Mouse (Mus musculus) kidney, embryonic 14.5 days (tissue): ENCODE results near the gene Psmc5. TPM values are rescaled to one million over a fixed set of nuclear protein-coding genes. Genes with fewer than 3 reads are reported as not detected.
"Not testable (repeated sequence)": the region's sequence is repeated elsewhere in the genome, so short reads cannot be mapped to it uniquely, and the experiment has no call there.

Source experiments
- ATAC-seq: fragments of 200-750 bp; cut with Nextera tagmentation; 2 replicates; pipeline ENCODE4 v1.8.0; 2017; ENCODE audit warnings: moderate number of reproducible peaks, mild to moderate bottlenecking, moderate TSS enrichment, moderate library complexity; ENCODE audit not compliant: low FRiP score, low TSS enrichment
- H3K27ac ChIP-seq: fragments of 300-500 bp; sonication (generic); 2 replicates; pipeline ENCODE4 v1.5.1; 2014; ENCODE audit warnings: low read depth, mild to moderate bottlenecking, low read length, moderate library complexity, mixed read lengths
- H3K27me3 ChIP-seq: fragments of 300-500 bp; sonication (generic); 2 replicates; pipeline ENCODE4 v1.6.1; 2014; ENCODE audit warnings: mild to moderate bottlenecking, low read length; ENCODE audit not compliant: control insufficient read depth, insufficient read depth
- H3K36me3 ChIP-seq: fragments of 300-500 bp; sonication (generic); 2 replicates; pipeline ENCODE4 v1.6.1; 2014; ENCODE audit warnings: low read length, mixed read lengths; ENCODE audit not compliant: control insufficient read depth, insufficient read depth
- H3K4me1 ChIP-seq: fragments of 300-500 bp; sonication (generic); 2 replicates; pipeline ENCODE4 v1.6.1; 2014; ENCODE audit warnings: low read length, mixed read lengths; ENCODE audit not compliant: control insufficient read depth, insufficient read depth
- H3K4me2 ChIP-seq: fragments of 300-500 bp; sonication (generic); replicated peaks from 2 replicates; pipeline ENCODE4 v1.6.1; 2014; ENCODE audit warnings: low read depth, mild to moderate bottlenecking, low read length
- H3K4me3 ChIP-seq: fragments of 300-500 bp; sonication (generic); 2 replicates; pipeline ENCODE4 v1.5.1; 2014; ENCODE audit warnings: mild to moderate bottlenecking, low read length
- H3K9ac ChIP-seq: fragments of 300-500 bp; sonication (generic); 2 replicates; pipeline ENCODE4 v1.6.1; 2014; ENCODE audit warnings: low read depth, mild to moderate bottlenecking, low read length, moderate library complexity
- H3K9me3 ChIP-seq: fragments of 300-500 bp; sonication (generic); 2 replicates; pipeline ENCODE4 v1.6.1; 2016; ENCODE audit warnings: low read length; ENCODE audit not compliant: control insufficient read depth
- WGBS: fragments of 180-500 bp; shearing (Covaris S2); extraction: QIAGEN DNeasy Blood & Tissue Kit; methylation state at CpG from one replicate; pipeline ENCODE4 v1.1.7; 2014; 5-methylcytosine and 5-hydroxymethylcytosine counted together
- polyA plus RNA-seq: library from polyadenylated mRNA; unstranded; fragments of >200 nt; fragmentation: Nextera tagmentation; extraction: Ambion mirVana; gene quantifications from 2 replicates; pipeline ENCODE4 v1.2.1, GENCODE M21; 2014

The Psmc5 gene
- polyA plus RNA-seq = 303 and 334 TPM in 2 replicates

DNA sequence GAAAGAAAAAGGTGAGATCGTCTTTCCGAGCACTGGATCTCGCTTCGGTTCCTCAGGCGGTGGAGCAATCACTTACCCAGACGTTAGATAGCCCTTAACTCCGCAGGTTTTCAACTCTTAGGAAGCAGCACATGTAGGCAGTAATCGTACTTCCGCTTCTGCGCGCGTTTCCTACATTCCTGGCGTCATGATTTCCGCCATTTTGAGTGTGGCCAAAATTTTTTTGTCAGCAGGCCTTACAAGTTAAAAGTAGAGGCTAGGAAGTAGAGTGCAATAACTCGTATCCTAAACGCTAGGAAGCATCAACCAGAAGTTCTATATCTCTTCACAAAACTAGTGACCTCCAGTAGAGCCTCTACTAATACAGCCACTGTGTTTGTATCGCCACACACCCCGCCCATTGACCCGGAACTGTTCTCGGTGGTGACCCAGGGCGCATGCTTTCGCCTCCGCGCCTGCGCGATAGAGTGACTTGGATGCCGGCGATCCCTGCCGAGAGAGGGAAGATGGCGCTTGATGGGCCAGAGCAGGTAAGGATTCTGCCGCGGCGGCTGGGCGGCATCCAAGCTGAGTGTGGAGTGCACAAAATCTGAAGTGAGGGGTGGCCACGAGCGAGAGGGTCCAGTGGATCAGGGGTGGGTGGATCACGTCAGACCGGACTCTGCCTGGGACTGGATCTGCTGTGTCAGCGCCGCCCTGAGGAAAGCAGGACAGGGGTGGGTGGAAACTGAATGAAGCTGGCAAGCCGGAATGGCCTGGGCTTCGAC is at the start of gene Psmc5, which contains the start of gene Ftsj3:
Psmc5 (plus strand) TSS at position 470 of the 767 bp plus-strand sequence.
Ftsj3 (minus strand) TSS at position 395 of the 767 bp plus-strand sequence.
- no peaks in the 10 kb centered on the region for H3K27me3 ChIP-seq
- peaks cover 15% of the 10 kb centered on the region; the same call in 1 of the 2 replicates for H3K4me1 ChIP-seq
- H3K9ac ChIP-seq = peak within 1 kb of the TSS; percentile 86
- WGBS = under 1% methylated on average over 42 of the region's 42 CpGs
- peaks cover 52% of the 10 kb centered on the region for H3K36me3 ChIP-seq
- peak within 1 kb of the TSS; percentile 32; the same call in 1 of the 2 replicates for H3K27ac ChIP-seq
- H3K4me3 ChIP-seq = peak within 1 kb of the TSS; percentile 91
- no peaks in the 10 kb centered on the region for H3K9me3 ChIP-seq
- peak within 1 kb of the TSS; percentile 83 for H3K4me2 ChIP-seq
- peak; percentile 96 for ATAC-seq

DNA sequence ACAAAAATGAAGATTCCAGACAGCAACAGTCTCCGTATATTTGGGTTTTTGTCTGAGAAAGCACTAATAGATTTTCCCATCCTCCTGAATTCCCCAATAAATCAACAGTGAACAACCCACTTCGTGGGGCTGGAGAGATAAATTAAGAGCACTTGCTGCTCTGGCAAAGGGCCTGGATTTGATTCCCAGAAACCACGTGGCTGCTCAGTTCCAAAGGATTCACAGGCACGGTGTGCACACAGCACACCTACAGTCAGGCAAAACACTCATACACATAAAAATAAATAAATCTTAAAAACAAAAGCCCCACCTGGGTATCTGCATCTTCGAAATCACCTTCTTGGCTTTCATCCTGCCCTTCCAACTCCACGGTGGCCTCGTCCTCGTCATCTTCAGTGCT is 43.2 kb upstream of the Psmc5 start:
- no peak overlapping the region for H3K4me2 ChIP-seq
- H3K9ac ChIP-seq = no peak overlapping the region
- peaks cover 47% of the 10 kb centered on the region for H3K36me3 ChIP-seq
- peaks cover 9% of the 10 kb centered on the region for H3K4me1 ChIP-seq
- no peaks in the 10 kb centered on the region for H3K9me3 ChIP-seq
- no peak for ATAC-seq
- H3K27me3 ChIP-seq = no peaks in the 10 kb centered on the region
- H3K27ac ChIP-seq = no peak overlapping the region
- H3K4me3 ChIP-seq = no peak overlapping the region
- 84% methylated on average over 8 of the region's 8 CpGs for WGBS

DNA sequence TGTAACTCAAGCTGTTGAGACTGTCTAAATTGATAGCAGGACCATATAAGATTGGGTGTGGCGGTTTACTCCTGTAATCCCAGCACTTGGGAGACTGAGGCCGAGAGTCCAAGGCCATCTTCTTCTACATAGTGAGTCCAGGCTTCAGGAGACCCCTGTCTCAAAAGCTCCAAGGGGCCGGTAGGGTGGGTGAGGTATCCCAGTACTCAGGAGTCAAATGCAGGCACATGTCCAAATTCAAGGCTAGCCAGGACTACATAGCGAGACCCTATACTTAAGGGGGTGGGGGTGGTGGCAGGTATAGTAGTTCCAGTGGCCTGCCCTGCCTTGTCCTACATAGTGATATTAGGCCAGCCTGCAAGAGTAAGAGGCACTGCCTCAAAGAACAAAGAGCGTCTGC is 41.1 kb upstream of the Psmc5 start:
- WGBS = 88% methylated on average over 5 of the region's 5 CpGs
- no peak overlapping the region for H3K27ac ChIP-seq
- peaks cover 13% of the 10 kb centered on the region for H3K4me1 ChIP-seq
- H3K9me3 ChIP-seq = no peaks in the 10 kb centered on the region
- H3K27me3 ChIP-seq = no peaks in the 10 kb centered on the region
- ATAC-seq = no peak
- H3K4me2 ChIP-seq = peak overlapping the region; percentile 74
- H3K9ac ChIP-seq = no peak overlapping the region; the same call in 1 of the 2 replicates
- peaks cover 28% of the 10 kb centered on the region for H3K36me3 ChIP-seq
- peak overlapping the region; percentile 99 for H3K4me3 ChIP-seq

DNA sequence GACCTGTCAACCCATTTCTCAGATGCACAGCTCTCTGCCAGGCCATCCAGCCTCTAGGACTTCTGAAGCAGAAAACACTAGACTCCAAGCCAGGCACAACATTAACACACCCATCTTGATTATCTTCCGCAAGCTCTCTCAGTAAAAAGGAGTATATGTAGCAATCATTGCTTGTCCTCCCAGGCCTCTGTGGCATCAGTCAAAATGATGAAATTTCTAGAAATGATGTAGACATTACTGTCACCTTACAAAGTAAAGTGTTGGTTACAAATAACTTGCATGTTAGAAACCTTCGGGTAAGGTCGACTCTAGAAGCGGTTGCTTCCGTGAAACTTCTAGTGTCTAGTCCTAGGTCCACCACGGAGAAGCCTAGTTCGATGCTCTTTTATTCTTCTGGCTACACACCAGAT is 40.5 kb upstream of the Psmc5 start:
- peak overlapping the region; percentile 97; the same call in 1 of the 2 replicates for H3K27ac ChIP-seq
- no peak for ATAC-seq

DNA sequence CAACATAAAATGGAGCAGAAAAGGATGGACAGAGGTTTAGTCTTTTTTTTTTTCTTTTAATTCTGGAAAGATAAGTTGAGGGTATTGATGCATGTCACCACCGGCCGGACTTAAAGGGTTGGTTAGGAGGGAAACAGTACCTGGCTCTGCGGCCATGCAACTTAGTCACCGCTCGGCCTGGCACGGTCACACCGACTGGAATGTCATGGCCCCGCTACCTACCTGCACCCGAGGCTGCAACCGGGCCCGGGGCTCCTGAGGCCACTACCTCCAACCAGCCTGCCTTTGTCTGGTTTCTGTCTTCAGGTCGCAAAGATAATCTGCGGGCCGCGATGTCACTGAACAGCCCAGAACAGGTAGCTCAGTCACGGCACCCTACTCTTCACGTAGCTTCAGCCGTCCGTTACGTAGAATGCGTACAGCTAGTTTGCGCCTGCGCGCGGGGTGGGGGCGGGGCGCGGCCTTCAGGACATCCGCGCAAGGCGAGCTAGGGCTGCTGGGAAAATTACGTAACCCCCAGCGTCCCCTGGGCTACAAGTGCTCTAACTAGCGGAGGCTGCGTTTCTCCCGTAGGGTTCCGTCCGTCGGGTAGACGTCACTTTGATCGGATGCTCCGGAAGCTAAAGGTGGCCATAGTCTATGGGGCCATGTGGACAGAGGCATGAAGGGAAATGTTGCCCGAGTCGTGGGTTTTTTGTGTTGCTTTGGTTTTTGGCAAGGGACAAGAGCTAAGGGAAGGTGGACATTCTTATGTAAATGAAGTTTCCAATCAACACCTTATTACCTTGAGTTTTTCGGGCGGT is 39.8 kb upstream of the Psmc5 start, which contains the start of gene Ccdc47:
Ccdc47 (minus strand) TSS at position 418 of the 803 bp plus-strand sequence.
- peaks cover 13% of the 10 kb centered on the region for H3K4me1 ChIP-seq
- peak within 1 kb of the TSS; percentile 97 for H3K9ac ChIP-seq
- no peaks in the 10 kb centered on the region for H3K27me3 ChIP-seq
- ATAC-seq = peak; percentile 96
- peak within 1 kb of the TSS; percentile 97 for H3K27ac ChIP-seq
- H3K4me3 ChIP-seq = peak within 1 kb of the TSS; percentile 99
- H3K4me2 ChIP-seq = peak within 1 kb of the TSS; percentile 76
- WGBS = under 1% methylated on average over 46 of the region's 46 CpGs
- H3K36me3 ChIP-seq = peaks cover 18% of the 10 kb centered on the region
- H3K9me3 ChIP-seq = no peaks in the 10 kb centered on the region

More for the DNA sequence above, 40.5 kb upstream of the Psmc5 start:
- peak overlapping the region; percentile 99 for H3K4me3 ChIP-seq
- H3K4me2 ChIP-seq = peak overlapping the region; percentile 74
- WGBS = 29% methylated on average over 7 of the region's 7 CpGs
- peaks cover 13% of the 10 kb centered on the region for H3K4me1 ChIP-seq
- H3K9me3 ChIP-seq = no peaks in the 10 kb centered on the region
- H3K36me3 ChIP-seq = peaks cover 22% of the 10 kb centered on the region
- peak overlapping the region; percentile 97 for H3K9ac ChIP-seq
- no peaks in the 10 kb centered on the region for H3K27me3 ChIP-seq

DNA sequence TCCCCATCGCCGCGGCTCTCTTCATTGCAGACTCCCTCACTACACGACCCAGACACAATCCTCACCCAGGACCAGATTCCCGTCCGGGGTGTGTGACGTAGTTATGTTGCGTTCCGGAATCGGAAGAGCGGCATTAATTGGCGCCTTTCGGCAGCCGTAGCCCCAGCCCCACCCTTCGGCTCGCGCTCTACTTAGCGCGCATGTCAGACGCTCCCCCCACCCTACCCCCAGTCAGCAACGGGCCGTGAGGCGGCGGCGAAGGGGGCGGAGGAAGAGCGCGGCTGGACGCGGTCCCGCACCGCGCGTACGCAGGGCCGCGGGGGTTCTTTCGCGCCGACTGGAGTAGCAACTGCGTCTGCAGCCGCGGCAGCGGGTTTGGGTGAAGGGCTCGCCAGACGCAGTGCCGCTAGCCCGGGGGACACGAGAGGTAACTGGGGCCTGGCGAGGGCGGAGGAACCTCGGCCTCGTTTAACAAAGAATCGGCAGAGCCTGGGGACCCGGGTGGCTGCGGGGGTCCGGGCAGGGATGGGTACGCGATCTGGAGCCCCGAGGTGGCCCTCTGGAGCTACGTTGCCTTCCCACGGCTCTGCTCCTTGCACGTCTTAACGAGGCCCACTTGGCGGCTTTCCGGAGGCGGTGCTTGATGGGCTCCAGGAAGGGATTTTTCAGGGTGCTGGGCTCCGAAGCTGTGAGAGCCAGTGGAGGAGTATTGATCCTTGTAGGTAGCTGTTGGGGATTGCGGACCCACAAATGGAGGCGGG is 39.0 kb upstream of the Psmc5 start, which contains the start of gene Ddx42:
Ddx42 (plus strand) TSS at position 197 of the 761 bp plus-strand sequence.
- peaks cover 10% of the 10 kb centered on the region for H3K36me3 ChIP-seq
- peaks cover 13% of the 10 kb centered on the region for H3K4me1 ChIP-seq
- H3K4me3 ChIP-seq = peak within 1 kb of the TSS; percentile 99
- peak within 1 kb of the TSS; percentile 97 for H3K9ac ChIP-seq
- H3K4me2 ChIP-seq = peak within 1 kb of the TSS; percentile 76
- H3K27me3 ChIP-seq = no peaks in the 10 kb centered on the region
- under 1% methylated on average over 67 of the region's 70 CpGs for WGBS
- peak; percentile 93 for ATAC-seq
- H3K9me3 ChIP-seq = no peaks in the 10 kb centered on the region
- H3K27ac ChIP-seq = peak within 1 kb of the TSS; percentile 97

DNA sequence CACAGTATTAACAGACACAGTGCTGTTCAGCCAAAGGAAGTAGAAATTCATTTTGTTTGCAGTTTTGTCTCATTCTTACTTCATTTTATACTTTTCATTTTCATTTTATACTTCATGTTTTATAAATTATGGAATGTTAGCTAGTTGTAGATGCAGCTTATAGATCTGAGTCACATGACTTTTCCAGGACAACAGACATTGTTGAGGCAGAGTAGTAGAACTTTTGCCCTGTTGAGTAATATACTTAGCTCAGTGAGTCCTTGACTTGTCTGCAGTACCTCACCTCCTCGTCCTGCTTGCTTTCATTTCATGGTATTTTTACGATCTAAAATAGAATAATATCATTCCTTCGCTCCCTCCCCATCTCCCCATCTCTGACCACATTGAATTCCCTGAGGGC is 35.4 kb upstream of the Psmc5 start:
- no peak overlapping the region for H3K4me2 ChIP-seq
- no peak overlapping the region for H3K4me3 ChIP-seq
- H3K36me3 ChIP-seq = peaks cover 18% of the 10 kb centered on the region
- H3K27ac ChIP-seq = no peak overlapping the region
- peaks cover 4% of the 10 kb centered on the region; the same call in 1 of the 2 replicates for H3K4me1 ChIP-seq
- no peaks in the 10 kb centered on the region for H3K27me3 ChIP-seq
- no peaks in the 10 kb centered on the region for H3K9me3 ChIP-seq
- WGBS = 84% methylated on average over 3 of the region's 3 CpGs
- H3K9ac ChIP-seq = no peak overlapping the region
- ATAC-seq = no peak

DNA sequence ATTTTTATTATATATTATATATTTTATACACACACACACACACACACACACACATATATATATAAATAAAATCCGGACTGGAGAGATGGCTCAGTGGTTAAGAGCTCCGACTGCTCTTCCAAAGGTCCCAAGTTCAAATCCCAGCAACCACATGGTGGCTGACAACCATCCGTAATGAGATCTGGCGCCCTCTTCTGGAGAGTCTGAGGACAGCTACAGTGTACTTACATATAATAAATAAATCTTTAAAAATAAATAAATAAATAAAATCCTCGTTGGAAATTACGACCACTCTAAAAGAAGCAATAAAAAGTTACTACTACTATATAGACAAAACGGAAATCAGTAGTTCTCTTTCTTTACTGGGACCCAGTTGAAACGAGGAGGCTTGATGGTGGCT is 22.0 kb upstream of the Psmc5 start:
- not testable (repeated sequence) for H3K4me1 ChIP-seq, H3K9ac ChIP-seq, H3K9me3 ChIP-seq, H3K27me3 ChIP-seq, H3K27ac ChIP-seq, H3K4me2 ChIP-seq, ATAC-seq, H3K4me3 ChIP-seq
- WGBS = 77% methylated on average over 8 of the region's 8 CpGs
- H3K36me3 ChIP-seq = peaks cover 86% of the 10 kb centered on the region
